Mouse (Mus musculus) inflammation-experienced regulatory T-cells (primary cell): ENCODE measurements around the gene Klhl11. TPM values are rescaled to one million over a fixed set of nuclear protein-coding genes. Genes with fewer than 3 reads are reported as not detected.

Experiments used
- polyA plus RNA-seq, 2 experiments: library from polyadenylated mRNA; unstranded; fragments of 100-300 nt; shearing (Covaris generic); gene quantifications; one replicate each; pipeline ENCODE4 v1.2.1; 2017

The Klhl11 gene
- 1 to 10 TPM; 4.0 to 6.3 TPM for polyA plus RNA-seq

GRCm38 (mm10) chr11:100472197-100472934, at the start of gene Klhl11:
Gene Klhl11, minus strand, starts transcription at chr11:100472741.

GRCm38 (mm10) chr11:100441797-100442196, 30.7 kb downstream of the Klhl11 start, which contains the start of the genes Nt5c3b and Klhl10:
Gene Nt5c3b, minus strand, starts transcription at chr11:100441808.
Gene Klhl10, plus strand, starts transcription at chr11:100441917.

DNA sequence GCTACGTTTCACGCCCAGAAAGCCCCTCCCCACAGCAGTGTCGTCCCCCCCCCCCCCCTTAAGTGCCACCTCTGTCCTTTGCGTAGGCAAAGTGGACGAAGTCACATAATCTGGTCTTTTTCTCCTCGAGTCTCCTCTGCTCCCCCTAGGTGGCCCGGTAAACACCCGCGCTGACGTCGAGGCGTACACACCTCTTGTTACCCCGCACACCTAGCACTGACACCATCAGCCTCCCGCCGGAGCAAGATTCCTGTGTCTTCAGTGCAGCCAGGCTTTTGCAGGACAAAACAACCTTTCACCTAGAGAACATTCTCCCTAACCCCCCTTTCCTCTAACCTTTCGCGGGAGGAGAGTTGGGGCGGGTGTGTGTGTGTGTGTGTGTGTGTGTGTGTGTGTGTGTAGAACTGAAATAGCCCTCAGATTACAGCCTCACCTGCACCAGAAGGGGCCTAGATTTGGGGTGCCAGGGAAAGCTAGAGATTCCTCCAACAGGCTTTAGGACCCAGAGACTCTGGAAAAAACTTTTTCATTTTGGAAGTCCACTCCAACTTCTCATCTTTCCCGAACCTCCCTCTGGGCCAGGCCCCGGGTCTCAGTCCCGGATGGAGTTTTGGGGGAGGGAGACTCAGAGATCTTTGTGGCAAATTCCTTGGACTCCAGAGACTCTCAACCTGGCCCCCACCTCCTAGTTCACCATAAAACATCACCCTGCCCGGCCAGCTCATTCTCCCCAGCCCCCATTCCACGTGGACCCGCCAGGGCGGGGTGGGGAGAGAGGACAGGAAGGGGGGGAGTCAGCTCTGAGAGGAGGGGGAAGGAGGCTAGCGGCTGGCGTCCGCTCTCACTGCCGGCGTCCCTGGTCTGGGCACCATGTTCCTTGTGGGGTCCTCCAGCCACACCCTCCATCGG, 57.4 kb downstream of the Klhl11 start, which contains the start of gene Fkbp10:
Fkbp10 (plus strand) TSS at position 784 of the 909 bp plus-strand sequence.

DNA sequence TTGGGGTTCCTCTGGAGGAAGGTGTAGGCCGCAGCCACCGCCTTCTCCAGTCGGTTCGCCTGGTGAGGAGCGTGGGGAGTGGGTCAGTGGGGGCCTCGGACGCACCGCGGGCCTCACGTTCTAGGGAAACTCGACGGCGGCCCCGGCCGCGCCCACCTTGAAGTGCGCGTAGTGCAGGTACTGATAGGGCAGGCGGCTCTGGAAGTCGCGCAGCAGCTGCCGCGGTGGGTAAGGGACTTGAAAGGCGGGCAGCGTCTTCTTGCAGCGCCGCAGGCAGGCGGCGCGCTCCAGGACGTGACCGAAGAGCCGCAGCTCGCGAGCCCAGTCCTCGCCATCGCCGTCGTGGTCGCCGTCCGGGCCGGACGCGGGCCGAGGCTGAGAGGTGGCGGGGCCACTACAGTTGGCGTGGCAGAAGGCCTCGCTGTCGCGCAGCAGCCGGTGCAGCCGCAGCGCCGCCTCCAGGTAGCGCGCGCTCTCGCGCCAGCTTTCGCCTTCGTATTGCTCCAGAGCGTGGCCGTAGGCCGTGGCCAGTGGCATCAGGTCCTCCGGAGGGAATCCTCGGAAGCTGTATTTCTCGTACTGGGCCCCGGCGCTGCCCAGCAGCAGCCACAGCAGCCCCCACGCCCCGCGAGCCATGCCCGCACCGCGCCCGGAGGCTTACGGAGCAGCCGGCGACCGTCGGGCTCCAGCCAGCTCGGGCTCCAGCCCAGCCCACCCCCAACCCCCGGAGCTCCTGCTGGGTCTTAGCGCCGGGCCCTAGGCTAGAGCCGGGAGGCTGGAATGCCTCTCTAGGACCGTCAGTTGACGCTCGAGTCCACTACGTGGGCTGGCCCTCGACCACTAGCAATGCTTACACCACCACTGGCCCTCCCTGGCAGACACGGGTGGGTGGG, 58.3 kb downstream of the Klhl11 start, which contains the start of gene P3h4:
P3h4 (minus strand) TSS at position 816 of the 893 bp plus-strand sequence.

Other genes starting within 250 kb of the Klhl11 start
- gene Krt16, start 223.8 kb downstream of the Klhl11 start, polyA plus RNA-seq: 1 to 10 TPM in 1 of 2 experiments, not detected in 1; 1.3 TPM
- 1 to 10 TPM; 1.3 to 2.5 TPM for gene Krt17, start 211.7 kb downstream of the Klhl11 start, polyA plus RNA-seq
- not detected for gene Krt42, start 202.9 kb downstream of the Klhl11 start, polyA plus RNA-seq
- gene Eif1, start 152.9 kb downstream of the Klhl11 start, polyA plus RNA-seq: 1,000 to 10,000 TPM; 2,499 to 2,744 TPM
- gene Gast, start 138.3 kb downstream of the Klhl11 start, polyA plus RNA-seq: not detected
- gene Hap1, start 116.6 kb downstream of the Klhl11 start, polyA plus RNA-seq: 1 to 10 TPM; 2.2 to 3.5 TPM
- gene Jup, start 75.0 kb downstream of the Klhl11 start, polyA plus RNA-seq: 1 to 10 TPM; 3.0 to 3.8 TPM
- under 1 TPM in 1 of 2 experiments, not detected in 1; 0.51 TPM for gene P3h4, start 57.9 kb downstream of the Klhl11 start, polyA plus RNA-seq
- under 1 TPM in 1 of 2 experiments, not detected in 1; 0.18 TPM for gene Fkbp10, start 57.0 kb downstream of the Klhl11 start, polyA plus RNA-seq
- gene Nt5c3b, start 30.9 kb downstream of the Klhl11 start, polyA plus RNA-seq: 100 to 1,000 TPM; 137 to 155 TPM
- 1 to 10 TPM in 1 of 2 experiments, under 1 TPM in 1; 0.34 to 1.3 TPM for gene Klhl10, start 30.8 kb downstream of the Klhl11 start, polyA plus RNA-seq
- gene Acly, start 55.3 kb upstream of the Klhl11 start, polyA plus RNA-seq: 100 to 1,000 TPM; 128 to 142 TPM
- gene Ttc25, start 72.9 kb upstream of the Klhl11 start, polyA plus RNA-seq: 1 to 10 TPM in 1 of 2 experiments, under 1 TPM in 1; 0.58 to 2.0 TPM
- 100 to 1,000 TPM; 306 to 325 TPM for gene Cnp, start 102.2 kb upstream of the Klhl11 start, polyA plus RNA-seq
- gene Nkiras2, start 146.5 kb upstream of the Klhl11 start, polyA plus RNA-seq: 10 to 100 TPM; 25.2 to 36.7 TPM
- 100 to 1,000 TPM; 552 to 587 TPM for gene Dnajc7, start 147.4 kb upstream of the Klhl11 start, polyA plus RNA-seq
- gene Zfp385c, start 219.7 kb upstream of the Klhl11 start, polyA plus RNA-seq: 1 to 10 TPM in 1 of 2 experiments, under 1 TPM in 1; 0.24 to 1.2 TPM
- gene Dhx58, start 231.5 kb upstream of the Klhl11 start, polyA plus RNA-seq: 10 to 100 TPM; 13.0 to 26.1 TPM
- 10 to 100 TPM; 62.5 to 65.3 TPM for gene Kat2a, start 239.7 kb upstream of the Klhl11 start, polyA plus RNA-seq
- under 1 TPM; 0.58 to 0.80 TPM for gene Hspb9, start 241.1 kb upstream of the Klhl11 start, polyA plus RNA-seq